Mouse (Mus musculus) liver, adult 2 months (tissue): Measurements from ENCODE around the gene Wapl. TPM values are rescaled to one million over a fixed set of nuclear protein-coding genes. Genes with fewer than 3 reads are reported as not detected.

Experiments used
- DNase-seq: peaks from one replicate; pipeline ENCODE4 v3.0.0-alpha.2; 2011; ENCODE audit warnings: low read depth, low spot score; ENCODE audit errors: extremely low read depth
- H3K27ac ChIP-seq: fragments of 200-500 bp; replicated peaks from 2 replicates; pipeline ENCODE4 v1.5.1; 2012; ENCODE audit warnings: low read depth, mild to moderate bottlenecking, control low read depth, inconsistent platforms, low read length; ENCODE audit not compliant: insufficient read depth
- H3K27me3 ChIP-seq: fragments of 200-500 bp; 2 replicates; pipeline ENCODE4 v1.6.1; 2012; ENCODE audit warnings: mild to moderate bottlenecking, moderate library complexity, low read length, inconsistent platforms; ENCODE audit not compliant: control insufficient read depth, insufficient read depth
- H3K36me3 ChIP-seq: fragments of 200-500 bp; 2 replicates; pipeline ENCODE4 v1.6.1; 2012; ENCODE audit warnings: low read length, inconsistent platforms; ENCODE audit not compliant: control insufficient read depth, insufficient read depth
- H3K4me1 ChIP-seq: fragments of 200-500 bp; 2 replicates; pipeline ENCODE4 v1.6.1; 2011; ENCODE audit warnings: low read length; ENCODE audit not compliant: control insufficient read depth, insufficient read depth
- H3K4me3 ChIP-seq: fragments of 200-500 bp; 2 replicates; pipeline ENCODE4 v1.5.1; 2011; ENCODE audit warnings: low read depth, mild to moderate bottlenecking, control low read depth, low read length, moderate library complexity; ENCODE audit not compliant: insufficient read depth
- H3K79me2 ChIP-seq: fragments of 200-500 bp; 2 replicates; pipeline ENCODE4 v1.6.1; 2012; ENCODE audit warnings: inconsistent platforms, mild to moderate bottlenecking, low read length, moderate library complexity; ENCODE audit not compliant: control insufficient read depth, insufficient read depth
- H3K9ac ChIP-seq: fragments of 200-500 bp; 2 replicates; pipeline ENCODE4 v1.6.1; 2012; ENCODE audit warnings: low read depth, mild to moderate bottlenecking, control low read depth, inconsistent platforms, low read length
- CTCF ChIP-seq: fragments of 200-500 bp; IDR thresholded peaks from 2 replicates; pipeline ENCODE4 v1.5.1; 2011; ENCODE audit warnings: low read depth, low read length, control low read depth
- POLR2A ChIP-seq: fragments of 200-500 bp; IDR thresholded peaks from 2 replicates; pipeline ENCODE4 v1.6.1; 2011; ENCODE audit warnings: low read length, control low read depth; ENCODE audit not compliant: insufficient read depth; ENCODE audit errors: extremely low read depth
- WGBS: fragments of 180-500 bp; shearing (Covaris S2); methylation state at CpG from one replicate; pipeline ENCODE4 v1.1.7; 2018; 5-methylcytosine and 5-hydroxymethylcytosine counted together
- polyA plus RNA-seq: library from polyadenylated mRNA; depleted of rRNA; stranded (reverse); fragments of >200 nt; gene quantifications from 2 replicates; pipeline ENCODE4 v1.2.3, GENCODE M21; 2012; rRNA removed
- total RNA-seq: library from RNA; depleted of rRNA; stranded (reverse); fragments of >200 nt; gene quantifications from 2 replicates; pipeline ENCODE4 v1.2.3, GENCODE M21; 2014; rRNA removed

Wapl gene
- 60.5 and 63.4 TPM in 2 replicates for total RNA-seq
- polyA plus RNA-seq = 5.8 and 6.8 TPM in 2 replicates

- H3K27ac ChIP-seq = peak within 1 kb of the TSS; percentile 99
- H3K36me3 ChIP-seq = peaks cover 12% of the 10 kb centered on the region
- peak within 1 kb of the TSS; percentile 98 for H3K9ac ChIP-seq
- under 1% methylated on average over 90 of the region's 90 CpGs for WGBS
- H3K4me3 ChIP-seq = peak within 1 kb of the TSS; percentile 82
- H3K79me2 ChIP-seq = peaks cover 14% of the 10 kb centered on the region; the same call in 1 of the 2 replicates
- H3K27me3 ChIP-seq = no peaks in the 10 kb centered on the region
- peaks cover 2% of the 10 kb centered on the region; the same call in 1 of the 2 replicates for H3K4me1 ChIP-seq
- peak; percentile 93 for DNase-seq
- TF ChIP-seq CTCF (no peak), POLR2A (peak; percentile 73)
Observed at GRCm38 (mm10) chr14:34673395-34674228, at the start of gene Wapl. Wapl (plus strand) TSS chr14:34673928.

GRCm38 (mm10) chr14:34626824-34627223 is 46.9 kb upstream of the Wapl start:
- no peak overlapping the region for H3K9ac ChIP-seq
- peak; percentile 77 for DNase-seq
- H3K4me1 ChIP-seq = peaks cover 3% of the 10 kb centered on the region; the same call in 1 of the 2 replicates
- WGBS = 59% methylated on average over 7 of the region's 7 CpGs
- no peak overlapping the region for H3K4me3 ChIP-seq
- H3K36me3 ChIP-seq = no peaks in the 10 kb centered on the region
- TF ChIP-seq POLR2A (no peak), CTCF (no peak)
- no peak overlapping the region for H3K27ac ChIP-seq
- H3K27me3 ChIP-seq = no peaks in the 10 kb centered on the region
- H3K79me2 ChIP-seq = no peaks in the 10 kb centered on the region

GRCm38 (mm10) chr14:34632722-34633448 is 40.8 kb upstream of the Wapl start:
- no peak overlapping the region for H3K9ac ChIP-seq
- 72% methylated on average over 10 of the region's 10 CpGs for WGBS
- TF ChIP-seq POLR2A (no peak), CTCF (no peak)
- no peaks in the 10 kb centered on the region for H3K79me2 ChIP-seq
- peaks cover 12% of the 10 kb centered on the region for H3K4me1 ChIP-seq
- no peaks in the 10 kb centered on the region for H3K27me3 ChIP-seq
- DNase-seq = peak; percentile 30
- no peaks in the 10 kb centered on the region for H3K36me3 ChIP-seq
- no peak overlapping the region for H3K27ac ChIP-seq
- no peak overlapping the region for H3K4me3 ChIP-seq

- DNase-seq = peak; percentile 93
- WGBS = 21% methylated on average over 7 of the region's 7 CpGs
Observed at GRCm38 (mm10) chr14:34635192-34635591, 38.5 kb upstream of the Wapl start.

GRCm38 (mm10) chr14:34635721-34636120 is 38.0 kb upstream of the Wapl start:
- 28% methylated on average over 6 of the region's 6 CpGs for WGBS
- Histone ChIP-seq H3K4me3 (no peak overlapping the region), H3K27ac (peak overlapping the region; percentile 93), H3K9ac (no peak overlapping the region), H3K36me3 (no peaks in the 10 kb centered on the region), H3K4me1 (peaks cover 9% of the 10 kb centered on the region), H3K27me3 (no peaks in the 10 kb centered on the region), H3K79me2 (no peaks in the 10 kb centered on the region)
- DNase-seq = peak; percentile 98
- no peak for TF ChIP-seq CTCF
- TF ChIP-seq POLR2A = no peak

More at GRCm38 (mm10) chr14:34635192-34635591, 38.5 kb upstream of the Wapl start:
- Histone ChIP-seq H3K4me1 (peaks cover 9% of the 10 kb centered on the region), H3K36me3 (no peaks in the 10 kb centered on the region), H3K9ac (peak overlapping the region; percentile 55), H3K27ac (peak overlapping the region; percentile 93), H3K4me3 (no peak overlapping the region), H3K27me3 (no peaks in the 10 kb centered on the region), H3K79me2 (no peaks in the 10 kb centered on the region)
- no peak for TF ChIP-seq CTCF
- no peak for TF ChIP-seq POLR2A
